Mouse (Mus musculus) midbrain, postnatal 0 days (tissue): Measurements from ENCODE around the gene Rcvrn. TPM values are rescaled to one million over a fixed set of nuclear protein-coding genes. Genes with fewer than 3 reads are reported as not detected.
A peak's percentile ranks its signal among the peaks of the same experiment; 100 is the strongest.

ENCODE experiments used
- ATAC-seq: fragments of 200-750 bp; cut with Nextera tagmentation; 2 replicates; pipeline ENCODE4 v1.8.0; 2017; ENCODE audit warnings: moderate number of reproducible peaks, mild to moderate bottlenecking, moderate TSS enrichment, moderate library complexity; ENCODE audit not compliant: low FRiP score
- DNase-seq: peaks from one replicate; pipeline ENCODE4 v3.0.0-alpha.2; 2015; ENCODE audit warnings: low spot score
- H3K27ac ChIP-seq: fragments of 300-500 bp; sonication (generic); 2 replicates; pipeline ENCODE4 v1.5.1; 2014; ENCODE audit warnings: low read depth, mild to moderate bottlenecking, low read length, mixed read lengths
- H3K27me3 ChIP-seq: fragments of 300-500 bp; sonication (generic); 2 replicates; pipeline ENCODE4 v1.6.1; 2014; ENCODE audit warnings: low read length, control low read depth, mixed read lengths; ENCODE audit not compliant: insufficient read depth
- H3K36me3 ChIP-seq: fragments of 300-500 bp; sonication (generic); 2 replicates; pipeline ENCODE4 v1.6.1; 2014; ENCODE audit warnings: low read length, control low read depth, mixed read lengths; ENCODE audit not compliant: insufficient read depth
- H3K4me1 ChIP-seq: fragments of 300-500 bp; sonication (generic); 2 replicates; pipeline ENCODE4 v1.6.1; 2014; ENCODE audit warnings: mild to moderate bottlenecking, control low read depth, antibody characterized with exemption, low read length, mixed read lengths; ENCODE audit not compliant: insufficient read depth
- H3K4me2 ChIP-seq: fragments of 300-500 bp; sonication (generic); 2 replicates; pipeline ENCODE4 v1.6.1; 2014; ENCODE audit warnings: low read depth, mild to moderate bottlenecking, low read length, mixed read lengths; ENCODE audit not compliant: poor library complexity, severe bottlenecking
- H3K4me3 ChIP-seq: fragments of 300-500 bp; sonication (generic); 2 replicates; pipeline ENCODE4 v1.5.1; 2014; ENCODE audit warnings: low read depth, mild to moderate bottlenecking, low read length, moderate library complexity
- H3K9ac ChIP-seq: fragments of 300-500 bp; sonication (generic); replicated peaks from 2 replicates; pipeline ENCODE4 v1.6.1; 2014; ENCODE audit warnings: mild to moderate bottlenecking, low read length, moderate library complexity, mixed read lengths; ENCODE audit not compliant: poor library complexity, severe bottlenecking
- H3K9me3 ChIP-seq: fragments of 300-500 bp; sonication (generic); 2 replicates; pipeline ENCODE4 v1.6.1; 2016; ENCODE audit warnings: low read length, control low read depth
- CTCF ChIP-seq: IDR thresholded peaks from 2 replicates; pipeline ENCODE4 v1.5.1; 2016; ENCODE audit warnings: antibody characterized with exemption, mild to moderate bottlenecking
- WGBS: fragments of 180-500 bp; shearing (Covaris S2); extraction: QIAGEN DNeasy Blood & Tissue Kit; methylation state at CpG from one replicate; pipeline ENCODE4 v1.1.7; 2014; 5-methylcytosine and 5-hydroxymethylcytosine counted together
- polyA plus RNA-seq: library from polyadenylated mRNA; unstranded; fragments of >200 nt; fragmentation: Nextera tagmentation; extraction: Ambion mirVana; gene quantifications from 2 replicates; pipeline ENCODE4 v1.2.1, GENCODE M21; 2015
- total RNA-seq: library from RNA; depleted of rRNA; stranded (reverse); fragments of >200 nt; gene quantifications from 2 replicates; pipeline ENCODE4 v1.2.3, GENCODE M21; 2014

The Rcvrn gene
- total and polyA plus RNA-seq, 2 experiments from 2014 or later, result not detected

DNA sequence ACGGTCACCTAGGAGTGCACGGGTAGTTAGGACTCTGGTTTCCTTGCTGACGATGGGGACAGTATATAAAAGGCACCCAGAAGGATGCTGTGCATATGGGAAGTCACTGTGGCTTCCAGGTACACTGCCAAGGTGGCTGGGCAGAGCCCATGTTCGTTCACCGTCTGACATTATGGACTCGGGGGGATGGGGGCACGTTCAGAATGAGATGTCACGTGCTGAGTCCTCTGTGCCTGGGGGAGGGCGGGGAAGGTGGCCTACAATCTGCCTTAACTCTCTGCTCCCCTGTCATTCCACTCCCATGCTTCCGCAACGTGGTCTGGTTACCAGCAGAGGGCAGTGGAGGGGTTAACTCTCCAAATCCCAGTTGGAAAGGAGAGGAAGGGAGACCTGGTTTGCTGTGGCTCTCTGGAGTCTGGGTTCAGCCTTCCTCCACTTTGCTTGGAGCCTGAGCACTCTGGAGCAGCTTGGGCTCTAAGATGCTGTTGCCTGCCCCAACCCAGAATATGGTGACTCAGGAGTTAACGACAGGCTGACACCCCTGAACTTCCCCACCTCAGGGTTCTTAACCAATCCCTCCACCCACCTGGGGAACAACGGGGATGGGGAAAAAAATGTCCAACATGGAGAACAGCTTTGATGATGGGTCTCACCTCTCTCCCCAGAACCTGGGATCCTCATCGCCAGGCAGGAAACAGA is 42.8 kb upstream of the Rcvrn start:
- Histone ChIP-seq H3K27ac (no peak overlapping the region), H3K9me3 (no peaks in the 10 kb centered on the region), H3K4me2 (peak overlapping the region; percentile 39), H3K4me1 (peaks cover 18% of the 10 kb centered on the region), H3K9ac (0 out of 2 replicates have a peak overlapping the region, but pooled peaks have one; percentile 24), H3K36me3 (no peaks in the 10 kb centered on the region), H3K4me3 (peak overlapping the region; percentile 24; the same call in 1 of the 2 replicates), H3K27me3 (no peaks in the 10 kb centered on the region)
- 12% methylated on average over 14 of the region's 14 CpGs for WGBS
- ATAC-seq (peak; percentile 29; the same call in 1 of the 2 replicates), DNase-seq (peak; percentile 77)
- TF ChIP-seq CTCF, result peak; percentile 82

DNA sequence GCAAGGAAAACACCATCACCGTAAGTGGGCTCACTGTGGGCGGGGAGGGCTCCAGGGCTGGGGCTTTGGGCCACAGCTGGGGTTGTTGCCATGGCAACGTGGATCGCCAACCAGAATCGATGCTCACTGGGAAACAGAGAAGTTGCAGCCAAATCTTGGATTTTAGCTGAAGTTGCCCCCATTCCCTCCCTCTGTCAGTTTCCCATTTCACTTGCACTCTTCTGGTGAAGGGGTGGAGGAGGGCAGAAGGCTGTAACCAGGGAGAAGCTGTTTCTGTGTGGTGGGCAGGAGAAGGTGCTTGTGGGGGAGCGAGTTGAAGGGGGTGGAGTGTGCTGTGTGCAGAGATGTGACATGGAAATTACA is 42.3 kb upstream of the Rcvrn start:
- H3K36me3 ChIP-seq, result no peaks in the 10 kb centered on the region
- H3K9me3 ChIP-seq, result no peaks in the 10 kb centered on the region
- H3K27ac ChIP-seq, result no peak overlapping the region
- DNase-seq (peak; percentile 51), ATAC-seq (no peak)
- H3K4me2 ChIP-seq, result peak overlapping the region; percentile 39
- H3K27me3 ChIP-seq, result no peaks in the 10 kb centered on the region
- H3K4me1 ChIP-seq, result peaks cover 18% of the 10 kb centered on the region
- TF ChIP-seq CTCF, result no peak
- 14% methylated on average over 6 of the region's 6 CpGs for WGBS
- 0 out of 2 replicates have a peak overlapping the region, but pooled peaks have one; percentile 24 for H3K9ac ChIP-seq
- peak overlapping the region; percentile 24; the same call in 1 of the 2 replicates for H3K4me3 ChIP-seq

DNA sequence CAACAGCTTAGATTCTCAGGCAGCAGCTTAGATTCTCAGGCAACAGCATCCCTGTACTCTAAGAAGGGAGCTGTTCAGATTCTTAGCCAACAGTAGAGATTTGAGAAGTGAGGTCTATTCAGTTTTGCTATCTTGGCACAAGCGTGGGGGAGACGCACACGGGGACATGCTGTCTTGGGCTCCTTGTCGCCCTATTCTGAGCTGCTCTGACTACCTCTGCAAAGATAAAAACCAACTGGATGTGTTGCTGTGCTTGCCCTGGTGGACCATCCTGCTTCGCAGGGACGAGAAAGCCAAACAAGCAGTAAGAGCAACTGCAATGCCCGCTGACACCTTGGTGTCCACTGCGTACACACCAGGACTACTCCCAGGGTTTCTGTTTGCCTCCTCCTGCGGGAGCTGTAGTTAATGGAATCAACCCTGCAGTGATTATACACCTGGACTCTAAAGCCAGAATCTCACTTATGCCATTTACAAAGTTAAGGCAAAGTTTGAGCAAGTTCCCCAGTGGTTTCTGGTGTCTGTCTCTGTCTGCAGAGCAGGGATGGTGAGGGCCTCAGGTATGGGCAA is 41.5 kb upstream of the Rcvrn start:
- WGBS, result 86% methylated on average over 9 of the region's 9 CpGs
- no peak for ATAC-seq

DNA sequence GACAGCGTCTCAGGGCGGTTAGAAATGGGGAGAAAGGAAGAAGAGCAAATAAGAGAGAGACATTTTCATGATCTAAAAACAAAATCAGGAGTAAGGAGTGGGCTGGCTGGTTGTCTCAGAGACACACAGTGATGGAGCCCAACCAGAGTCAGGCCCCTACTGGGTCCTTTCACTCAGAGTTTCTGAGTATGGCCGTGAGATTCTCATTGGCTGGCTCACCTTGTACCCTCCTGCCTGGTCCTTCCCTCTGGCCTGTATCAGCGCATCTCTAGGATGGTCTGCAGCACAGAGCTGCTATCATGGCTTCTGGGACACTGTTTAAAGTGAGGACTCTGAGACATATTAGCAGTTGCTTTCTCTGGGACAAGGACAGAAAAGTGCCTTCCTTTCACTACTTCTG is 40.6 kb upstream of the Rcvrn start:
- no peak overlapping the region for H3K4me3 ChIP-seq
- H3K9ac ChIP-seq, result no peak overlapping the region
- H3K27ac ChIP-seq, result no peak overlapping the region
- peaks cover 18% of the 10 kb centered on the region for H3K4me1 ChIP-seq
- no peaks in the 10 kb centered on the region for H3K9me3 ChIP-seq
- no peak for TF ChIP-seq CTCF
- no peak for DNase-seq
- no peak overlapping the region for H3K4me2 ChIP-seq
- H3K27me3 ChIP-seq, result no peaks in the 10 kb centered on the region
- WGBS, result 93% methylated on average over 4 of the region's 4 CpGs
- no peak for ATAC-seq
- H3K36me3 ChIP-seq, result no peaks in the 10 kb centered on the region

More for the DNA sequence above, 41.5 kb upstream of the Rcvrn start:
- TF ChIP-seq CTCF, result no peak
- H3K4me3 ChIP-seq, result no peak overlapping the region
- no peak for DNase-seq
- H3K4me1 ChIP-seq, result peaks cover 18% of the 10 kb centered on the region
- H3K9me3 ChIP-seq, result no peaks in the 10 kb centered on the region
- H3K36me3 ChIP-seq, result no peaks in the 10 kb centered on the region
- H3K27me3 ChIP-seq, result no peaks in the 10 kb centered on the region
- no peak overlapping the region for H3K27ac ChIP-seq
- H3K4me2 ChIP-seq, result no peak overlapping the region
- H3K9ac ChIP-seq, result no peak overlapping the region

DNA sequence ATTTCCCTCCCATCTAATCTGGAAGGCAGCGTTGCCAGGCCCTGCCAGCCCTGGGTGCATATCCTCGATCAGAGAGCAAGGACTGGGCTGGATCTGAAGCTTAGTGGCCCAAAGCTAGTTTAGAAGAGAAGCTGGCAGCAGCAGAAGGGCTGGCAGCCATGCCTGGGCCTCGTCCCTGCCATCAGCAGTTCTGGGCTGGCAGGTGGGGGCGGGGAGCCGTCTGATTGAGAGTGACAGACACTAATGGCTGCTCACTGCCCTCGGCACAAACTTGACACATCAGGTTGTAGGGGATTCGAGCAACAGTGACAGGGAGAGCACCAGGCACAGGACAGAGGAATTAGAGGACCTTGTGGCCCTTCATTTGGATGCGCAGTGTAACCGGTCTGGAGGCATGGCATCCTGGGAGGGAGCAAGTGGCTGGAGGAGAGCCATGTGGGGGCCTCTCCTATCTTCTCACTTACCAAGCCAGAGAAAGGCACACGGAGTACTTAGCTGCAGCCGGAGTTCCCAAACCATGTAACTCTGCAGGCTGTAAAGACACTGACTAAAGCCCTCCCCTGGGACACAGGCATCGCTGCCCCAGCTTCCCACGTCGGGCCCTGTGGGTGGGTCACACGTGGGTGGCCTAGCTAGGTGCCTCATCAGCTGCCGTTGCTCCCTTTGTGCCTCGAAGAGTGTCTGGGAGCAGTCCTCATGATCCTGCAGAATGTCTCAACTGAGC is 39.7 kb upstream of the Rcvrn start:
- Histone ChIP-seq H3K27me3 (no peaks in the 10 kb centered on the region), H3K4me2 (no peak overlapping the region), H3K4me1 (peaks cover 18% of the 10 kb centered on the region; the same call in 1 of the 2 replicates), H3K36me3 (no peaks in the 10 kb centered on the region), H3K27ac (no peak overlapping the region), H3K9me3 (no peaks in the 10 kb centered on the region), H3K9ac (0 out of 2 replicates have a peak overlapping the region, but pooled peaks have one; percentile 13), H3K4me3 (no peak overlapping the region)
- TF ChIP-seq CTCF, result no peak
- 63% methylated on average over 17 of the region's 17 CpGs for whole genome bisulfite sequencing
- no peak for ATAC-seq
- DNase-seq, result peak; percentile 52

DNA sequence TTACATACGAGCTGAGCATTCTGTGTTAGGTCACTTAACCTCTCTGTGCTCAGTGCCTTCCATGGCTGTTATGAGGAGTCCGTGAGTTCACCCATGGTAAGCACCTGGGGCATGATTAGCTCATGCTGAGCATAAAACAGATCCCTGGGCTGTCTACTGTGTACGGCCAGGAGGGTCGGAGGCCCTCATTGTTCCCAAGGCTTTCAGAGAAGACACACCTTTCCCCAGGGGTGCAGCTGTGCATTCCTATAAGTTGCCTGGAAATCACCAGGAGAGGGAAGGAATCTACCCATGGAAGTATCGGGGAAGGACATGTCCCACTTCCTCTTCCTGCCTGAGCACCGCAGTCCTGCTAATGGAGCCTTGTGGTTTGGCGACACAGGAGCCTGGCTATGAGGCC is 38.8 kb upstream of the Rcvrn start:
- no peak overlapping the region for H3K9ac ChIP-seq
- H3K36me3 ChIP-seq, result peaks cover 5% of the 10 kb centered on the region; the same call in 1 of the 2 replicates
- WGBS, result 85% methylated on average over 7 of the region's 7 CpGs
- no peaks in the 10 kb centered on the region for H3K9me3 ChIP-seq
- ATAC-seq (no peak), DNase-seq (no peak)
- no peak overlapping the region for H3K4me2 ChIP-seq
- no peak for TF ChIP-seq CTCF
- no peaks in the 10 kb centered on the region for H3K27me3 ChIP-seq
- no peak overlapping the region for H3K27ac ChIP-seq
- H3K4me3 ChIP-seq, result no peak overlapping the region
- H3K4me1 ChIP-seq, result peaks cover 18% of the 10 kb centered on the region; the same call in 1 of the 2 replicates
